Mouse (Mus musculus) forebrain, embryonic 15.5 days (tissue): Measurements from ENCODE around the gene Klk1b9. TPM values are rescaled to one million over a fixed set of nuclear protein-coding genes. Genes with fewer than 3 reads are reported as not detected.
"Not testable (repeated sequence)": the region's sequence is repeated elsewhere in the genome, so short reads cannot be mapped to it uniquely, and the experiment has no call there.

Experiments
- ATAC-seq: fragments of 200-750 bp; cut with Nextera tagmentation; replicated peaks from 2 replicates; pipeline ENCODE4 v1.8.0; 2017; ENCODE audit warnings: mild to moderate bottlenecking, moderate TSS enrichment, moderate library complexity
- H3K27ac ChIP-seq: fragments of 300-500 bp; sonication (generic); replicated peaks from 2 replicates; pipeline ENCODE4 v1.5.1; 2015; ENCODE audit warnings: mild to moderate bottlenecking, inconsistent platforms
- H3K27me3 ChIP-seq: fragments of 300-500 bp; sonication (generic); 2 replicates; pipeline ENCODE4 v1.6.1; 2015; ENCODE audit warnings: inconsistent platforms
- H3K36me3 ChIP-seq: fragments of 300-500 bp; sonication (generic); 2 replicates; pipeline ENCODE4 v1.6.1; 2015; ENCODE audit warnings: mild to moderate bottlenecking, inconsistent platforms
- H3K4me1 ChIP-seq: fragments of 300-500 bp; sonication (generic); 2 replicates; pipeline ENCODE4 v1.6.1; 2015; ENCODE audit warnings: inconsistent platforms
- H3K4me2 ChIP-seq: fragments of 300-500 bp; sonication (generic); replicated peaks from 2 replicates; pipeline ENCODE4 v1.6.1; 2015; ENCODE audit warnings: mild to moderate bottlenecking, inconsistent platforms
- H3K4me3 ChIP-seq: fragments of 300-500 bp; sonication (generic); 2 replicates; pipeline ENCODE4 v1.5.1; 2015; ENCODE audit warnings: mild to moderate bottlenecking, inconsistent platforms
- H3K9ac ChIP-seq: fragments of 300-500 bp; sonication (generic); replicated peaks from 2 replicates; pipeline ENCODE4 v1.6.1; 2015; ENCODE audit warnings: mild to moderate bottlenecking, inconsistent platforms
- H3K9me3 ChIP-seq: fragments of 300-500 bp; sonication (generic); 2 replicates; pipeline ENCODE4 v1.6.1; 2016; ENCODE audit warnings: inconsistent platforms
- WGBS: fragments of 180-500 bp; shearing (Covaris S2); methylation state at CpG from one replicate; pipeline ENCODE4 v1.1.7; 2015; ENCODE audit warnings: mixed read lengths; 5-methylcytosine and 5-hydroxymethylcytosine counted together
- polyA plus RNA-seq: library from polyadenylated mRNA; unstranded; fragments of >200 nt; fragmentation: Nextera tagmentation; extraction: Ambion mirVana; gene quantifications from 2 replicates; pipeline ENCODE4 v1.2.1, GENCODE M21; 2015

Klk1b9 gene
- polyA plus RNA-seq, 1 experiment from 2014 or later, result not detected

DNA sequence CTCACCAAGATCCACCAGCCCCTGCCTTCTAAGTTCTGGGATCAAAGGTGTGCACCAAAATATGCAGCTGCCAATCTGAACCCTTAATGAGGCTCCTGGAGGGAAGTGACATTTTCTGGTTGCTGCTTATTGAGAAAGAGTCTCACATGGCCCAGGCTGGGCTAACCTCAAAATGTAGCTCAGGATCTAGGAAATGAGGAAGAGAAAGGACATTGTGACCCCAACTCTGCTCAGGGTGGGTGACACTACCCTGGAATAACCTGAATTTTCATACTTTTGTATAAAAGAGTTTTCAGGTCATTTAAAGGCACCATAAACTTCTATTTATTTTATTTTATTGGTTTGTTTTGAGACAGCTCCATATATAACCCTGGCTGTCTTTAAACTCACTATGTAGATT is 9.8 kb downstream of the Klk1b9 start:
- no peaks in the 10 kb centered on the region for H3K4me1 ChIP-seq
- no peaks in the 10 kb centered on the region for H3K27me3 ChIP-seq
- no peak overlapping the region for H3K27ac ChIP-seq
- ATAC-seq, result no peak
- H3K4me2 ChIP-seq, result no peak overlapping the region
- H3K9me3 ChIP-seq, result no peaks in the 10 kb centered on the region
- no peaks in the 10 kb centered on the region for H3K36me3 ChIP-seq
- no peak overlapping the region for H3K9ac ChIP-seq
- no peak overlapping the region for H3K4me3 ChIP-seq

DNA sequence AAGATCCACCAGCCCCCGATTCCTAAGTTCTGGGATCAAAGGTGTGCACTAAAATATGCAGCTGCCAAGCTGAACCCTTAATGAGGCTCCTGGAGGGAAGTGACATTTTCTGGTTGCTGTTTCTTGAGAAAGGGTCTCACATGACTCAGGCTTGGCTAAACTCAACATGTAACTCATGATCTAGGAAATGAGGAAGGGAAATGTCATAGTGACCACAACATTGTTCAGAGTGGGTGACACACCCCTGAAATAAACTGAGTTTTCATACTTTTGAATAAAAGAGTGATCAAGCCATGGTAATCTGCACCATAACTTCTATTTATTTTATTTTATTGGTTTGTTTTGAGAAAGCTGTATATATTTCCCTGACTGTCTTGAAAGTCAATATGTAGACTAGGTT is 19.0 kb downstream of the Klk1b9 start:
- H3K27ac ChIP-seq, H3K4me3 ChIP-seq, H3K9me3 ChIP-seq, ATAC-seq, H3K36me3 ChIP-seq, H3K9ac ChIP-seq, H3K4me2 ChIP-seq, H3K4me1 ChIP-seq, H3K27me3 ChIP-seq: not testable (repeated sequence)
- 81% methylated on average over 1 of the region's 1 CpGs for WGBS

DNA sequence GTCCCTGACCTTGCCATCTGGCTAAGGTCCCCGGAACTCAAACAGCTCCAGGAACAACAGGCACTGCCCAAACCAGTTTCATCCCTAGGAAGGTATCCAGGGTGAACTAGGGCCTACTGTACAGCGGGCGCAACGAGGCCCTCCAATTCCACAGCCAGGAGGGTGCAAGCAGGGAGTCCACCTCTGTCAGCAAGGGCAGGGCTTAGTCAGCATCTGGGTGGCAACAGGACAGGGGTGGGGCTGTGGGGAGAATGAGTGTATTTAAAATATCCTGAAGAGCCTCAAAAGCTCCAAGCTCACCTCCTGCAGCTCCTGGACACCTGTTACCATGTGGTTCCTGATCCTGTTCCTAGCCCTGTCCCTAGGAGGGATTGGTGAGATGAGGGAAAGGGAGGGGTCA is 19.7 kb downstream of the Klk1b9 start, which contains the start of gene Klk1b11:
TSS of gene Klk1b11 (plus strand) at position 301 of the 400 bp plus-strand sequence.
- H3K9ac ChIP-seq, H3K27me3 ChIP-seq, H3K27ac ChIP-seq, ATAC-seq, H3K36me3 ChIP-seq, H3K9me3 ChIP-seq, H3K4me1 ChIP-seq, H3K4me3 ChIP-seq, H3K4me2 ChIP-seq: not testable (repeated sequence)
- 92% methylated on average over 4 of the region's 4 CpGs for WGBS

DNA sequence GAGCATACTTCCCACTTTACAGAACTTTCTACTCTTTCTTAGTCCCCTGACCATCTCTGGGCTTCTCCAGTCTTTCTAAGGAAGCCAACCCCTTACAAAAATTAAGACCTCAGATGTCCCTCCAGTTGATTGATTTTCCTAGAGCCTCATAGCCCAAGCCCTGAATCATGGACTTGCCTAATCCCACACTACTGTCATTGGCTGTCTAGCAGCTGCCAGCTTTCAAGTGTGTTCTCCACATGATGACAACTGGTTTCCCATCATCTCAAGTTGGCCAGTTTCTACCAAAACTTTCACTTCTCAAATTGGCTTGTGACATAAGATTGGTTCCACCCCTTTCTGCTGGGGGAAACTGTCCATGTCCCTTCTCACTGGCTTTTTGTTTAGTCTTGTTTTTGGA is 29.0 kb downstream of the Klk1b9 start:
- Histone ChIP-seq H3K27ac (no peak overlapping the region), H3K36me3 (no peaks in the 10 kb centered on the region), H3K4me1 (no peaks in the 10 kb centered on the region), H3K27me3 (no peaks in the 10 kb centered on the region), H3K4me2 (no peak overlapping the region), H3K9me3 (no peaks in the 10 kb centered on the region), H3K4me3 (no peak overlapping the region), H3K9ac (no peak overlapping the region)
- ATAC-seq, result no peak

DNA sequence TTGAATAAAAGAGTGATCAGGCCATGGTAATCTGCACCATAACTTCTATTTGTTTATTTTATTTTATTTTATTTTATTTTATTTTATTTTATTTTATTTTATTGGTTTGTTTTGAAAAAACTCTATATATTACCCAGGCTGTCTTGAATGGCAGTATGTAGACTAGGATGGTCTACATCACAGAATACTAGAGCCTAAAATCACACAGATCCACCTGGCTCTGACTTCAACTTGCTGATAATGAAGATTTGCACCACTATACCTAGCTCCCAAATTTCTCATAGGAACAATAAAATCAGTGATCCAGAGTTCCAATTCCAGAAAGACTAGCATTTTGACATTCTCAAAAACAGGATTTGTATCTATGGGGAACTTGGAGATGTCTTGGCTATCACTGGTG is 36.0 kb downstream of the Klk1b9 start, which contains the start of gene Klk1b26:
TSS of gene Klk1b26 (plus strand) at position 301 of the 400 bp plus-strand sequence.
- not testable (repeated sequence) for H3K4me2 ChIP-seq, H3K9ac ChIP-seq, ATAC-seq

DNA sequence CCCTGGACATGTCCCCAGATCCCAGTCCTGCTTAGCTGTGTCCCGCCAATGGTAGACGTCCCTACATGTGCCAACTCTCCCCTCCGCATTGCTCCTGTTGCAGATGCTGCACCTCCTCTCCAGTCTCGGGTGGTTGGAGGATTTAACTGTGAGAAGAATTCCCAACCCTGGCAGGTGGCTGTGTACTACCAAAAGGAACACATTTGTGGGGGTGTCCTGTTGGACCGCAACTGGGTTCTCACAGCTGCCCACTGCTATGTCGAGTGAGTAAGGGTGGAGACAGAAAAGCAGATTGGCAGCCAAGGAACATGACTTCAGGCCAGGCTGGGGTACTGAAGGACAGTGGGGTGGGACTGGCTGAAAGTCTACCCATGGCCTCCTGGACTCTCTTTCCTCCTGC is 38.8 kb downstream of the Klk1b9 start:
- not testable (repeated sequence) for H3K27me3 ChIP-seq, H3K4me2 ChIP-seq, H3K4me3 ChIP-seq, H3K27ac ChIP-seq, H3K36me3 ChIP-seq, ATAC-seq, H3K9ac ChIP-seq, H3K4me1 ChIP-seq, H3K9me3 ChIP-seq
- 80% methylated on average over 6 of the region's 6 CpGs for WGBS

More for the DNA sequence above, 36.0 kb downstream of the Klk1b9 start, which contains the start of gene Klk1b26:
- not testable (repeated sequence) for H3K27me3 ChIP-seq, H3K4me3 ChIP-seq, H3K27ac ChIP-seq, H3K4me1 ChIP-seq, H3K9me3 ChIP-seq, H3K36me3 ChIP-seq

DNA sequence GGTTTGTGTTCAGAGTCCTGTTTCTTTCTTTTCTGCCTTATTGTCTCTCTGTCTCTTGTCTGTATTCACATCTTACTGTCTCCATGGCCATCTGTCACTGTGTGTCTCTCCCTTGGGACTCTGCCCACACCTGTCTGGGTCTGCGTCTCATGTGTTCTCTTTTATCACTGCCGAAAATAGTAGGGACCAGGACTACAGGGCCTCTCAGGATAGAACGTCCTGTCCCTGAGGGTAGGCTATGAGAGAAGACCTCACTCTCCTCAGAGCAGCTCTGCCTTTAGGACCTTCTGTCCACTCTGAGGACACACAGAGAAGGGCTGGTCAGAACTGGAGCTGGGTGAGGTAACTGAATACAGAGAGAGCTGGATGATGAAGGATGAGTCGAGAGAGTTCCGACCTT is 39.2 kb downstream of the Klk1b9 start:
- 86% methylated on average over 5 of the region's 5 CpGs for WGBS
- Histone ChIP-seq H3K36me3 (no peaks in the 10 kb centered on the region), H3K9ac (no peak overlapping the region), H3K4me1 (no peaks in the 10 kb centered on the region), H3K27me3 (no peaks in the 10 kb centered on the region), H3K4me3 (no peak overlapping the region), H3K4me2 (no peak overlapping the region), H3K9me3 (no peaks in the 10 kb centered on the region), H3K27ac (no peak overlapping the region)
- ATAC-seq, result no peak

Other genes with a start within 250 kb of the Klk1b9 start
- gene Klk12, start 207.2 kb upstream of the Klk1b9 start, polyA plus RNA-seq, result not detected in 2 replicates
- not detected in 2 replicates for gene Klk11, start 201.5 kb upstream of the Klk1b9 start, polyA plus RNA-seq
- gene Klk10, start 195.0 kb upstream of the Klk1b9 start, polyA plus RNA-seq, result 0.17 and 0.36 TPM in 2 replicates
- not detected in 2 replicates for gene Klk9, start 184.2 kb upstream of the Klk1b9 start, polyA plus RNA-seq
- 4.8 and 6.4 TPM in 2 replicates for gene Klk8, start 178.5 kb upstream of the Klk1b9 start, polyA plus RNA-seq
- gene Klk7, start 164.8 kb upstream of the Klk1b9 start, polyA plus RNA-seq, result not detected in 2 replicates
- not detected in 2 replicates for gene Klk6, start 151.6 kb upstream of the Klk1b9 start, polyA plus RNA-seq
- not detected in 2 replicates for gene Klk5, start 134.1 kb upstream of the Klk1b9 start, polyA plus RNA-seq
- gene Klk4, start 94.9 kb upstream of the Klk1b9 start, polyA plus RNA-seq, result 0.24 and 0.59 TPM in 2 replicates
- not detected in 2 replicates for gene Klk15, start 42.3 kb upstream of the Klk1b9 start, polyA plus RNA-seq
- not detected in 2 replicates for gene Klk1b8, start 25.4 kb upstream of the Klk1b9 start, polyA plus RNA-seq
- gene Klk1b1, start 9.3 kb upstream of the Klk1b9 start, polyA plus RNA-seq, result not detected in 2 replicates
- not detected in 2 replicates for gene Klk1b11, start 19.8 kb downstream of the Klk1b9 start, polyA plus RNA-seq
- gene Klk1b26, start 36.1 kb downstream of the Klk1b9 start, polyA plus RNA-seq, result not detected in 2 replicates
- not detected in 2 replicates for gene Klk1b27, start 76.2 kb downstream of the Klk1b9 start, polyA plus RNA-seq
- not detected in 2 replicates for gene Klk1b21, start 126.3 kb downstream of the Klk1b9 start, polyA plus RNA-seq
- gene Klk1b22, start 136.6 kb downstream of the Klk1b9 start, polyA plus RNA-seq, result not detected in 2 replicates
- not detected in 2 replicates for gene Klk1b16, start 160.7 kb downstream of the Klk1b9 start, polyA plus RNA-seq
- gene Klk1b24, start 212.2 kb downstream of the Klk1b9 start, polyA plus RNA-seq, result not detected in 2 replicates
- not detected in 2 replicates for gene Klk1b3, start 222.1 kb downstream of the Klk1b9 start, polyA plus RNA-seq
- not detected in 2 replicates for gene Klk1b4, start 231.4 kb downstream of the Klk1b9 start, polyA plus RNA-seq
- gene Klk1b5, start 239.9 kb downstream of the Klk1b9 start, polyA plus RNA-seq, result not detected in 2 replicates
- gene Klk1, start 249.3 kb downstream of the Klk1b9 start, polyA plus RNA-seq, result not detected in 2 replicates